Mouse (Mus musculus) intestine, embryonic 14.5 days (tissue): Measurements from ENCODE around the gene Hist1h4j. TPM values are rescaled to one million over a fixed set of nuclear protein-coding genes. Genes with fewer than 3 reads are reported as not detected.
"Not testable (repeated sequence)": the region's sequence is repeated elsewhere in the genome, so short reads cannot be mapped to it uniquely, and the experiment has no call there.

Experiments used
- ATAC-seq: fragments of 200-750 bp; cut with Nextera tagmentation; replicated peaks from 2 replicates; pipeline ENCODE4 v1.8.0; 2017; ENCODE audit warnings: low read depth, moderate number of reproducible peaks, moderate TSS enrichment, moderate library complexity; ENCODE audit not compliant: low FRiP score, low TSS enrichment
- DNase-seq: peaks from one replicate; pipeline ENCODE4 v3.0.0-alpha.2; 2018; ENCODE audit warnings: low spot score
- H3K27ac ChIP-seq: fragments of 300-500 bp; sonication (generic); 2 replicates; pipeline ENCODE4 v1.5.1; 2014; ENCODE audit warnings: low read depth, mild to moderate bottlenecking, control low read depth
- H3K27me3 ChIP-seq: fragments of 300-500 bp; sonication (generic); replicated peaks from 2 replicates; pipeline ENCODE4 v1.6.1; 2014; ENCODE audit warnings: low read length, control low read depth; ENCODE audit not compliant: control insufficient read depth, insufficient read depth
- H3K36me3 ChIP-seq: fragments of 300-500 bp; sonication (generic); 2 replicates; pipeline ENCODE4 v1.6.1; 2014; ENCODE audit warnings: low read length, control low read depth; ENCODE audit not compliant: control insufficient read depth, insufficient read depth
- H3K4me1 ChIP-seq: fragments of 300-500 bp; sonication (generic); replicated peaks from 2 replicates; pipeline ENCODE4 v1.6.1; 2014; ENCODE audit warnings: low read length, control low read depth, mixed read lengths; ENCODE audit not compliant: control insufficient read depth, insufficient read depth
- H3K4me2 ChIP-seq: fragments of 300-500 bp; sonication (generic); 2 replicates; pipeline ENCODE4 v1.6.1; 2014; ENCODE audit warnings: low read length
- H3K4me3 ChIP-seq: fragments of 300-500 bp; sonication (generic); 2 replicates; pipeline ENCODE4 v1.5.1; 2014; ENCODE audit warnings: low read depth, low read length, control low read depth, mixed read lengths
- H3K9ac ChIP-seq: fragments of 300-500 bp; sonication (generic); 2 replicates; pipeline ENCODE4 v1.6.1; 2014; ENCODE audit warnings: mild to moderate bottlenecking, low read length
- H3K9me3 ChIP-seq: fragments of 300-500 bp; sonication (generic); 2 replicates; pipeline ENCODE4 v1.6.1; 2016; ENCODE audit warnings: low read length, control low read depth; ENCODE audit not compliant: control insufficient read depth
- WGBS: fragments of 180-500 bp; shearing (Covaris S2); extraction: QIAGEN DNeasy Blood & Tissue Kit; methylation state at CpG from one replicate; pipeline ENCODE4 v1.1.7; 2014; 5-methylcytosine and 5-hydroxymethylcytosine counted together
- polyA plus RNA-seq: library from polyadenylated mRNA; unstranded; fragments of >200 nt; fragmentation: Nextera tagmentation; extraction: Ambion mirVana; gene quantifications from 2 replicates; pipeline ENCODE4 v1.2.1, GENCODE M21; 2014

Hist1h4j gene
- polyA plus RNA-seq, 1 experiment from 2014 or later, result 2.2 TPM

DNA sequence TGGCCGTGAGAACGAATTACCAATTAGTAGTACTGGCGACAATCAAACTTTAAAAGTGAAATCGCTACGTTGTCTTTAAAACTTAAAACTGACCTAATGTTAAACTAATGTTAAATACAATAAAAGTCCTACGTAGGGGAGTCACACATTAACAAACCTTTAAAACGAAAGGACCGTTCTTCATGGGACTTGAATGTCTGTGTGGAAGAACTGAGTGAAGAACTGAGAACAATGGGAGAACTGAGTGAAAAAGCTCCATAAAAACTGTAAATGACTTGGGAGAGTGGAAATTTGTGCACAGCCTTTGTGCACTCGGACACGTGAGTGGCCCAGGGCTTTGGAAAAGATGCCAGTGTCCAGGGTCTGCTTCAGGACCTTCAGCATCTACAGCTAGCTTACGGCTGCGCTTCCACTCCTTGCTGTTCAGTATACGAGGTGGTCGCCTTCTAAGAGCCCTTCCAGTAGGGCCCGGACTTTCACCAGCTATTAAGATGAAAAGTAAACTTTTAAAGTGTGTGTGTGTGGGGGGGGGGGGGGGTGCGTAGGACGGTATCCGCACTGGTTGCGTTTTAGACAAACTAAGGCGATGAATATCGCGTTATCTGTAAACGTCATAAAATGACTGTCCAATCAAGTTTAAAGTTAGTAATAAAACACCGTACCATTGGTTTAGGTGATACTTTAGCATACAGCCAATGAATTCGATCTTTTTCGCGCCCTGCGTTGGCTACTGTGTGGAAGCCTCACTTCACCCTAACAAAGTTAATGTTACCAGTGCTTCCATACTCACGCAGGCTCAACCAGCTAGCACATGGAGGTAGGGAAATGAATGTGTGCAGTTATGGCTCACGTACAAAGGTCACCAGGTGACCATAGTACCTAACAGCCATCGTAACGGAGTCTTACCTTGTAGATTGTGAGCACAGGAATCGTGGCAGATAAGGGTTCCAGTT is 44.2 kb downstream of the Hist1h4j start:
- Histone ChIP-seq H3K36me3 (no peaks in the 10 kb centered on the region), H3K4me2 (peak overlapping the region; percentile 95), H3K4me1 (peaks cover 9% of the 10 kb centered on the region), H3K9ac (peak overlapping the region; percentile 97), H3K27me3 (no peaks in the 10 kb centered on the region), H3K9me3 (no peaks in the 10 kb centered on the region), H3K4me3 (peak overlapping the region; percentile 61), H3K27ac (peak overlapping the region; percentile 97)
- DNase-seq, result peak; percentile 88
- whole genome bisulfite sequencing, result 5% methylated on average over 33 of the region's 33 CpGs
- peak; percentile 83 for ATAC-seq

DNA sequence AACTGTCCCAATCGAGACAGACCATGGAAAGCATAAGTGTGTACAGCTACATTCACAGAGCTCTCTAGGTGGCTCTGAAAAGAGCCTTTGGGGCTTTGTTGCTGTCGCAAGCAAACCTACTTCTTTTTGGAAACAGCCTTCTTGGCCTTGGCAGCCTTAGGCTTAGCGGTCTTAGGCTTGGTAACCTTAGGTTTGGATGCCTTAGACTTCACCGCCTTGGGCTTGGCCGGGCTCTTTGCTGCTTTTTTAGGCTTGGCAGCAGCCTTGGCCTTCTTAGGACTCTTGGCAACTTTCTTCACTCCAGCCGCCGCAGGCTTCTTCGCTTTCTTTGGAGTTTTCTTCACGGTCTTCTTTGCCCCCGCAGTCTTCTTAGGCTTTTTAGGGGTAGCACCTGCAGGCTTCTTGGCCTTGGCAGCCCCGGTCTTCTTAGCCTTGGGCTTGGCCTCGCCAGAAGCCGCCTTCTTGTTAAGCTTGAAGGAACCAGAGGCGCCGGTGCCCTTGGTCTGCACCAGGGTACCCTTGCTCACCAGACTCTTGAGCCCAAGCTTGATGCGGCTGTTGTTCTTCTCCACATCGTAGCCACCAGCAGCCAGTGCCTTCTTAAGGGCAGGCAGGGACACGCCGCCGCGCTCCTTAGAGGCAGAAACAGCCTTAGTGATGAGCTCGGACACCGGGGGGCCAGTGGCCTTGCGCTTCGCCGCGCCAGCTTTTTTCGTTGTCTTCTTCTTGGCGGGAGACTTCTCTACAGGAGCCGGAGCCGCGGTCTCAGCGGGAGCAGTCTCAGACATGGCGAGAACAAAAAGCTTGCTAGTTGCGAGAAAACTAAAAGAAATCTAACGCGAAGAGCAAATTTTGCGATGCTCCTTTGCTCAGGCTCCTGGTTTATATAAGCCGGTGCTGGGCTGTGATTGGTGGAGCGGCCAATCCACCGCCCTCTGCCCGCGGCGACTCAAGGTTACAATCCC is 45.2 kb downstream of the Hist1h4j start, which contains the start of gene Hist1h1b:
Hist1h1b (minus strand) TSS at position 859 of the 965 bp plus-strand sequence.
- Histone ChIP-seq H3K27me3 (no peaks in the 10 kb centered on the region), H3K4me2 (peak within 1 kb of the TSS; percentile 95), H3K9me3 (no peaks in the 10 kb centered on the region), H3K4me3 (peak within 1 kb of the TSS; percentile 61), H3K27ac (peak within 1 kb of the TSS; percentile 97), H3K4me1 (peaks cover 14% of the 10 kb centered on the region), H3K9ac (peak within 1 kb of the TSS; percentile 97), H3K36me3 (no peaks in the 10 kb centered on the region)
- DNase-seq (peak; percentile 91), ATAC-seq (peak; percentile 43)
- WGBS, result under 1% methylated on average over 44 of the region's 44 CpGs

DNA sequence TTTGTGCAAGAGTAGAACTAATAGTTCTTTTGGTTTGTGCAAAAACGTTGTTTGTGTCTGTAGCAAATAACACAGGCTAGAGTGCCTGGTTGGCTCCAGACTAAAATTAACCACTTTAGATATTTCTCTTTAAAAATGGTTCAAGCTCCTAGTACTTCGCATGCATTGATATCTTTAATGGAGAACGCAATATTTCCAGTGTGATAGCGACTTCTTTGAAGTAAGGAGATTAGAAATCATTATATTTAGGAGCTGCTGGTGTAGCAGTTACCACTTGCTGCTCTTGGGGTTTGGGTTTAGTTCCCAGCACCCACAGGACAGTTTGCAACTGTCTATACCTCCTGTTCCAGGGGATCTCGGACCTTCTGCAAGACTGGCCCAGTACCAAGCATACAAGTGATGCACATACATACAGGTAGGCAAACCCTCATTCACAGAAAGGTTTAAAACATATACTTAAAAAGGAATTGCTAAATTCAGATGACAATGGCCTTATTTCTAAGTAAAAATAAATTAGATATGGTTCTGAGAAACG is 46.2 kb downstream of the Hist1h4j start:
- peak overlapping the region; percentile 97 for H3K9ac ChIP-seq
- H3K4me2 ChIP-seq, result peak overlapping the region; percentile 95
- ATAC-seq (no peak), DNase-seq (peak; percentile 54)
- H3K9me3 ChIP-seq, result no peaks in the 10 kb centered on the region
- no peaks in the 10 kb centered on the region for H3K36me3 ChIP-seq
- peaks cover 20% of the 10 kb centered on the region for H3K4me1 ChIP-seq
- peak overlapping the region; percentile 97 for H3K27ac ChIP-seq
- no peaks in the 10 kb centered on the region for H3K27me3 ChIP-seq
- H3K4me3 ChIP-seq, result peak overlapping the region; percentile 61
- WGBS, result 39% methylated on average over 6 of the region's 6 CpGs

DNA sequence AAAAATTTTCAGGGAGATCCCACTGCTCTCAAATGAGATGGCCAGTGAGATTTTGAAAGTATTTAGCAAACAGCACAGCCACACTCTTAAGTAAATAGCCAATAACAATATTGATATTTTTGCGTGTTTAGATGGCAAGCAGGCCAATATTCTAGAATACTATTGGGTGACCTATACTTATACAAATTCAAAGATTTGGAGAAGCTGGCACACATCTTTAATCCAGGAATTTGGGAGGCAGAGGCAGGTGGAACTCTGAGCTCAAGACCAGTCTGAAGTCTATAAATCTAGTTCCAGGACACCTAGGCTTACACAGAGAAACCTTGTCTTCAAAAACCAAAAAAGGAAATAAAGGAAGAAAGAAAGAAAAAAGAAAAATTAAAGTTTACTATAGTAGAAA is 46.8 kb downstream of the Hist1h4j start:
- no peak overlapping the region for H3K4me2 ChIP-seq
- peaks cover 22% of the 10 kb centered on the region for H3K4me1 ChIP-seq
- no peaks in the 10 kb centered on the region for H3K27me3 ChIP-seq
- DNase-seq (peak; percentile 41), ATAC-seq (no peak)
- no peak overlapping the region for H3K4me3 ChIP-seq
- no peaks in the 10 kb centered on the region for H3K36me3 ChIP-seq
- no peaks in the 10 kb centered on the region for H3K9me3 ChIP-seq
- 91% methylated on average over 1 of the region's 1 CpGs for WGBS
- no peak overlapping the region for H3K9ac ChIP-seq
- 0 out of 2 replicates have a peak overlapping the region, but pooled peaks have one; percentile 43 for H3K27ac ChIP-seq

DNA sequence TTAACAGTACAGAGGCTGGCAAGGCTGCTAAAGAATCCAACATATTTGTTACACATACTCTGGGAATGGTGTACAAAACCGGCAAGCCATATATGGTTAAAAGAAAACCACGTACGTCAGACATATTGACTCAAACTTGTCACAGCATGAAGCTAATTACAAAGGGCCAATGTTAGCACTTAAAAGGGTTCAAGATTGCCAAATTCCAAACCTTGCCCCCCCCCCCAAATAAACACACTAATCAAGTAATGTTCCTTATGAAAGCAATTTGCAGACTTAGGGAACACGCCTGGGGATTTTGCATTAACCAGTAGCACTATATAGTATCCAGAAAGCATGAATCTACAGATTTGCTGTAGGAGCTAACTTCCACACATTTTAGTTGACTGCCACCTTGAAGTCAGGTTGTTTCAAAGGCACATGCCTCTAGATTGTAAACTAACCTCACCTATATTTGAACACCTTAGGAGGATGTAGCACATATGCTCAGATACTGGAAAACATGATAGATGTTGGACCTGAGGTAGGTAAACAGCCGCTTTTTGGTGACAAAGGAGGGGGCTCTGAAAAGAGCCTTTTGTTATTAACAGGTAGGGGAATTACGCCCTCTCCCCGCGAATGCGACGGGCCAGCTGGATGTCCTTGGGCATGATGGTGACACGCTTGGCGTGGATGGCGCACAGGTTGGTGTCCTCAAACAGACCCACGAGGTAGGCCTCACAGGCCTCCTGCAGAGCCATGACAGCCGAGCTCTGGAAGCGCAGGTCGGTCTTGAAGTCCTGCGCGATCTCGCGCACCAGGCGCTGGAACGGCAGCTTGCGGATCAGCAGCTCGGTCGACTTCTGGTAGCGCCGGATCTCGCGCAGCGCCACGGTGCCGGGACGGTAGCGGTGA is 47.7 kb downstream of the Hist1h4j start:
- Histone ChIP-seq H3K9ac (peak overlapping the region; percentile 71), H3K4me1 (peaks cover 22% of the 10 kb centered on the region), H3K4me2 (peak overlapping the region; percentile 75), H3K4me3 (peak overlapping the region; percentile 44), H3K27ac (peak overlapping the region; percentile 92)
- WGBS, result 2% methylated on average over 17 of the region's 35 CpGs
- peak; percentile 74 for DNase-seq
- not testable (repeated sequence) for H3K36me3 ChIP-seq, ATAC-seq, H3K9me3 ChIP-seq, H3K27me3 ChIP-seq

DNA sequence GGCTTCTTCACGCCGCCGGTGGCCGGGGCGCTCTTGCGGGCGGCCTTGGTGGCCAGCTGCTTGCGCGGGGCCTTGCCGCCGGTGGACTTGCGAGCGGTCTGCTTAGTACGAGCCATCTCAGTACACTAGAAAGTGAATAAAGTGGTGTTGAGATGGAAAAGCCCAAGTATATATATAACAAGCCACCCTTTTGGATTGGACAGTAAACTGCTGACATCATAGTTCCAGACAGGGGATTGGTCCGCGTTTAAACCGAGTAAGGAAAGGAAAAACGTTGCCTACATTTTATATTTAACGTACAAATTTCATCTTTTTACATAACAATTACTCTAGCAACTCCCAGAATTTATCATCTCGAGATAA is 48.4 kb downstream of the Hist1h4j start, which contains the start of gene Hist1h3i:
Hist1h3i (minus strand) TSS at position 116 of the 363 bp plus-strand sequence.
- peak within 1 kb of the TSS; percentile 44 for H3K4me3 ChIP-seq
- H3K27ac ChIP-seq, result peak within 1 kb of the TSS; percentile 92
- no peaks in the 10 kb centered on the region for H3K36me3 ChIP-seq
- DNase-seq (peak; percentile 58), ATAC-seq (peak; percentile 69)
- WGBS, result under 1% methylated on average over 12 of the region's 20 CpGs
- peak within 1 kb of the TSS; percentile 71 for H3K9ac ChIP-seq
- H3K4me1 ChIP-seq, result peaks cover 25% of the 10 kb centered on the region
- H3K9me3 ChIP-seq, result no peaks in the 10 kb centered on the region
- peak within 1 kb of the TSS; percentile 75 for H3K4me2 ChIP-seq
- no peaks in the 10 kb centered on the region for H3K27me3 ChIP-seq

DNA sequence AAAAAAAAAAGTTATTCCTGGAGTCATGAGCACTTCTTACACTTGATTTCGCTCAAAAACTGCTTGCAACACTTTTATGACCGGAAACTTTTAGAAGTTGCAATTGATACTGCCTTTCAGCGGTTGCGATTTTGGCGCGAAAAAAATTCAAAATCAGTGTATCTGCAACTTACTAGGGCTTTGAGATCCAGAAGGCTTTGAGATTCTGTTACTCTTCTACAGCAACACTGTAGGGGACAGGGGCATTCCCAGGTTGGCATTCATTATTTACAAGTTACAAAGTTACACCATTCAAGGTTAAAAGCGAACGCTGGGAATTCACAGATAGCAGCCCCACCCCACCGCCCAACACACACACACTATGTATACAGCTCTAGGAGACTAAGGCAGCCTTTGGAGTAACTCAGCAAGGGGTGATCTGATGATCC is 48.9 kb downstream of the Hist1h4j start:
- Histone ChIP-seq H3K4me1 (peaks cover 25% of the 10 kb centered on the region), H3K9ac (peak overlapping the region; percentile 54), H3K4me2 (peak overlapping the region; percentile 61), H3K36me3 (no peaks in the 10 kb centered on the region), H3K9me3 (no peaks in the 10 kb centered on the region), H3K27me3 (no peaks in the 10 kb centered on the region), H3K4me3 (peak overlapping the region; percentile 39), H3K27ac (peak overlapping the region; percentile 92)
- peak; percentile 79 for DNase-seq
- no peak for ATAC-seq
- 2% methylated on average over 9 of the region's 9 CpGs for WGBS
